Mouse (Mus musculus): Measurements from ENCODE around the gene 4921536K21Rik.

DNA sequence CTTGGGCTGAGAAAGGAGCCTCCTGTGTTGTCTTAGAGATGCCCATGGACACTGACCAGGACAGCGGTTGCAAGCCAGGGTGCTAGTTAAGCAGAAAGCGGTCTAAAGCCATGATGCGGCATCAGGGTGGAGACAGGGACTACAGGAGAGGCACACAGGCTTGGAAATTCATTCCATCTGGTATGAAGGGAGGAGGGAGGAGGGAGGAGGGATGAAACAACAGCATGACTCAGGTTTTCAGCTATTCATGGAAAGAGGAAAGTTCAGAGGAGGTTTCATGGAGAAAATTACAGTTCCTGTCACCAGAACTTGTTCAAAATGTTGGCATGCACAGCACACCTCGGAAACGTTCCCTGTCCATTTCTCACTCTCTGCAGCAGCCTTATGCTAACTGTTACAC is 39.1 kb downstream of the 4921536K21Rik start:
- no peak for TF ChIP-seq CTCF (conservative IDR thresholded peaks at IDR 0.05; ENCODE audit: low read length)
- no peak for TF ChIP-seq POU5F1 (IDR thresholded peaks at IDR 0.05; ENCODE audit: borderline replicate concordance, low read length)
- no peak for TF ChIP-seq NANOG (IDR thresholded peaks at IDR 0.05; ENCODE audit: borderline replicate concordance, low read length)

Measured in E14TG2a.4 (cell line).